Mouse (Mus musculus): ENCODE results near the gene Gpr146. TPM values are rescaled to one million over a fixed set of nuclear protein-coding genes. Genes with fewer than 3 reads are reported as not detected.

Gene Gpr146
- polyA plus RNA-seq, 1 experiment from 2014 or later, result 18.8 TPM

GRCm38 (mm10) chr5:139344021-139344686 is 33.3 kb upstream of the Gpr146 start:
- Histone ChIP-seq H3K4me3 (replicated peaks) (peak overlapping the region; percentile 89), H3K9me3 (replicated peaks) (no peaks in the 10 kb centered on the region), H3K9ac (peak overlapping the region; percentile 85), H3K4me1 (replicated peaks) (peaks cover 52% of the 10 kb centered on the region), H3K27me3 (no peaks in the 10 kb centered on the region), H3K36me3 (peaks cover 38% of the 10 kb centered on the region), H3K4me2 (peak overlapping the region; percentile 97), H3K27ac (peak overlapping the region; percentile 81)
- ATAC-seq (ENCODE audit: low read depth), result peak; percentile 72
- DNase-seq, result peak; percentile 77
- 6% methylated on average over 12 of the region's 12 CpGs for WGBS (ENCODE audit: insufficient replicate concordance)

DNA sequence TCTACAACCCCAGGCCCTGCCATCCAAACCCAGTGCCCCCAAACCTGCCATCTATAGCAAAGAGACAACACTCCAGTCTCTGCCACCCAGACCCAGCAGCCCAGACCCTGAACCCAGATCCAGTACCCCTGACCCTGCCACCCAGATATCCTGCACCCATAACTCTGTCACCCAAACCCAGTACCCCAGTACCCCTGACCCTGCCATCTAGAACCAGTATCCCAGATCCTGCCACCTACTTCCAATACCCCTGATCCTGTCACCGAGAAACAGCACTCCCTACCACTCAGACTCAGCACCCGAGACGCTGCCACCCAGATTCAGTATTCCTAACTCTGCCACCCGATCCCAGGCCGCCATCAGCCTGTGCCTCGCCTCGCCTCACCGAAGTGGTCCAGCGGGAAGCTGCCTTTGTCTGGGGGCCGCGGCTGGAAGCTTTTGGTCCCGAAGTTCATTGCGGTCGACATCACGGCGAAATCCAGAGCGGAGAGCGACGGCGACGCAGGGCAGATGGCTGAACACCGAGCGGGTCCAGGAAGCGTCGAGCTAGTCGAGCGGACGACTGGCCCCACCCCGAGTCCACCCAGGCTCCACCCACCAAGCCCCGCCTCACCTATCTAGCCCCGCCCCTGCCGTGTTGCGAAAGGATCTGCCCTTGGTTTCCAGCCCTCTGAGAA is 32.7 kb upstream of the Gpr146 start:
- no peaks in the 10 kb centered on the region for H3K9me3 ChIP-seq (replicated peaks)
- H3K4me1 ChIP-seq (replicated peaks), result peaks cover 58% of the 10 kb centered on the region
- H3K27ac ChIP-seq, result peak overlapping the region; percentile 81
- H3K4me3 ChIP-seq (replicated peaks), result peak overlapping the region; percentile 89
- H3K9ac ChIP-seq, result peak overlapping the region; percentile 85
- DNase-seq (peak; percentile 95), ATAC-seq (ENCODE audit: low read depth) (peak; percentile 86)
- H3K36me3 ChIP-seq, result peaks cover 31% of the 10 kb centered on the region
- WGBS (ENCODE audit: insufficient replicate concordance), result under 1% methylated on average over 33 of the region's 33 CpGs
- H3K4me2 ChIP-seq, result peak overlapping the region; percentile 97
- no peaks in the 10 kb centered on the region for H3K27me3 ChIP-seq

- WGBS (ENCODE audit: insufficient replicate concordance), result 9% methylated on average over 5 of the region's 5 CpGs
- H3K4me1 ChIP-seq (replicated peaks), result peaks cover 60% of the 10 kb centered on the region
- peaks cover 26% of the 10 kb centered on the region for H3K36me3 ChIP-seq
- H3K27me3 ChIP-seq, result no peaks in the 10 kb centered on the region
- ATAC-seq (ENCODE audit: low read depth) (peak; percentile 30), DNase-seq (no peak)
- peak overlapping the region; percentile 76 for H3K27ac ChIP-seq
- H3K9ac ChIP-seq, result peak overlapping the region; percentile 55
- H3K9me3 ChIP-seq (replicated peaks), result no peaks in the 10 kb centered on the region
- peak overlapping the region; percentile 89 for H3K4me3 ChIP-seq (replicated peaks)
- H3K4me2 ChIP-seq, result peak overlapping the region; percentile 97
Observed at GRCm38 (mm10) chr5:139345364-139345714, 32.2 kb upstream of the Gpr146 start.

GRCm38 (mm10) chr5:139347225-139347624 is 30.3 kb upstream of the Gpr146 start:
- no peak overlapping the region for H3K9ac ChIP-seq
- no peak overlapping the region for H3K27ac ChIP-seq
- H3K4me3 ChIP-seq (replicated peaks), result no peak overlapping the region
- ATAC-seq (ENCODE audit: low read depth), result no peak
- H3K27me3 ChIP-seq, result no peaks in the 10 kb centered on the region
- H3K36me3 ChIP-seq, result peaks cover 10% of the 10 kb centered on the region
- peaks cover 79% of the 10 kb centered on the region for H3K4me1 ChIP-seq (replicated peaks)
- H3K9me3 ChIP-seq (replicated peaks), result no peaks in the 10 kb centered on the region
- no peak overlapping the region for H3K4me2 ChIP-seq
- 54% methylated on average over 1 of the region's 1 CpGs for WGBS (ENCODE audit: insufficient replicate concordance)
- DNase-seq, result no peak

GRCm38 (mm10) chr5:139349713-139350112 is 27.8 kb upstream of the Gpr146 start:
- Histone ChIP-seq H3K4me1 (replicated peaks) (peaks cover 80% of the 10 kb centered on the region), H3K4me3 (replicated peaks) (0 out of 2 replicates have a peak overlapping the region, but pooled peaks have one; percentile 6), H3K9ac (no peak overlapping the region; the same call in 1 of the 2 replicates), H3K4me2 (peak overlapping the region; percentile 57), H3K36me3 (no peaks in the 10 kb centered on the region), H3K27me3 (no peaks in the 10 kb centered on the region), H3K9me3 (replicated peaks) (no peaks in the 10 kb centered on the region), H3K27ac (peak overlapping the region; percentile 60)
- peak; percentile 56 for ATAC-seq (ENCODE audit: low read depth)
- peak; percentile 48 for DNase-seq
- 33% methylated on average over 6 of the region's 6 CpGs for WGBS (ENCODE audit: insufficient replicate concordance)

DNA sequence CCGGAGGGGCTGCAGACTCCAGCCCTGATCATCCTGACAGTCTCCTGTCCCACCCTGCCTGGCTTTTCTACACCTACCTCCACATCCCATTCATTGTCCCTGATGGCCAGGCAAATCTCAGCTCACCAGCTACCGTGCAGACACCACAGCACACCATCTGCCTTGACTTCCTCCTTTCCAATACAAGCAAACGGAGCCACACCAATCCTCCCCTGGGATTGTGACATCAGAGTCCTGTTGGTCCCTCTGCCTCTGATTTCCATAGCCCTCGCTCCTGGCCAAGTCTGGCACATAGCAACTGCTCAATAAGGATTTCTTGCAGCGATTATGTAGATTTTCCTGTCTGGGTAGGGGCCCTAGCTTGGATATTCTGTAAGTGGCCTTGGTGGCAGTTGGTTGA is 26.4 kb upstream of the Gpr146 start, which contains the start of gene Cox19:
Gene Cox19, minus strand, starts transcription at position 285 of the 400 bp plus-strand sequence.
- ATAC-seq (ENCODE audit: low read depth) (no peak), DNase-seq (no peak)
- Histone ChIP-seq H3K4me1 (replicated peaks) (peaks cover 75% of the 10 kb centered on the region), H3K9me3 (replicated peaks) (no peaks in the 10 kb centered on the region), H3K4me3 (replicated peaks) (no peak within 1 kb of the TSS), H3K36me3 (no peaks in the 10 kb centered on the region), H3K27me3 (no peaks in the 10 kb centered on the region), H3K4me2 (peak within 1 kb of the TSS; percentile 30; the same call in 1 of the 2 replicates), H3K27ac (peak within 1 kb of the TSS; percentile 43), H3K9ac (peak within 1 kb of the TSS; percentile 39)
- WGBS (ENCODE audit: insufficient replicate concordance), result 43% methylated on average over 5 of the region's 5 CpGs

GRCm38 (mm10) chr5:139351628-139352027 is 25.9 kb upstream of the Gpr146 start:
- no peak overlapping the region for H3K4me2 ChIP-seq
- DNase-seq (no peak), ATAC-seq (ENCODE audit: low read depth) (no peak)
- no peaks in the 10 kb centered on the region for H3K27me3 ChIP-seq
- H3K27ac ChIP-seq, result peak overlapping the region; percentile 32; the same call in 1 of the 2 replicates
- peaks cover 71% of the 10 kb centered on the region for H3K4me1 ChIP-seq (replicated peaks)
- WGBS (ENCODE audit: insufficient replicate concordance), result 28% methylated on average over 8 of the region's 8 CpGs
- no peaks in the 10 kb centered on the region for H3K9me3 ChIP-seq (replicated peaks)
- H3K9ac ChIP-seq, result peak overlapping the region; percentile 5; the same call in 1 of the 2 replicates
- no peaks in the 10 kb centered on the region for H3K36me3 ChIP-seq
- H3K4me3 ChIP-seq (replicated peaks), result no peak overlapping the region

DNA sequence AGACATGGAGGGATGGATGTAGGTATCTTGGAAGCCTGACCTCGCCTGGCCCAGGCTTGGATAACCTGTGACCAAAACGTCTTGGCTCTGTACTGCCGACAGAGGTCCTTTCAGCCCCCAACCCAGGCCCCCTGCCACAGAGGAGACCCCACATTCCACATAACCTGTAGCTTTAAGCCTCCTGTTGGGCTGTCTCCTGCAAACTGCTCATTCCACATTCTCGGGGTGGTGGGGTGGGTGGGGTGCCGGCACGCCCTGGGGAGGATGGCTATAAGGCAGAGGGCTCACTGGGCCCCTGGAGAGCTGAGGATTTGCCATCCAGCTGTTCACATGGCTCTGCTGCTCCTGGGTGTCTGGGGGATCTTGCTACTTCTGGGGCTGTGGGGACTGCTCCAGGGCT is 25.2 kb upstream of the Gpr146 start, which contains the start of gene Cyp2w1:
Gene Cyp2w1, plus strand, starts transcription at position 301 of the 400 bp plus-strand sequence.
- Histone ChIP-seq H3K36me3 (no peaks in the 10 kb centered on the region), H3K4me1 (replicated peaks) (peaks cover 66% of the 10 kb centered on the region), H3K4me3 (replicated peaks) (no peak within 1 kb of the TSS), H3K27ac (peak within 1 kb of the TSS; percentile 32; the same call in 1 of the 2 replicates), H3K4me2 (peak within 1 kb of the TSS; percentile 30; the same call in 1 of the 2 replicates), H3K9ac (peak within 1 kb of the TSS; percentile 39), H3K9me3 (replicated peaks) (no peaks in the 10 kb centered on the region), H3K27me3 (no peaks in the 10 kb centered on the region)
- WGBS (ENCODE audit: insufficient replicate concordance), result 45% methylated on average over 6 of the region's 6 CpGs
- no peak for DNase-seq
- no peak for ATAC-seq (ENCODE audit: low read depth)

GRCm38 (mm10) chr5:139353496-139353895 is 24.0 kb upstream of the Gpr146 start:
- Histone ChIP-seq H3K36me3 (no peaks in the 10 kb centered on the region), H3K4me1 (replicated peaks) (peaks cover 61% of the 10 kb centered on the region), H3K27me3 (no peaks in the 10 kb centered on the region), H3K27ac (no peak overlapping the region), H3K9me3 (replicated peaks) (no peaks in the 10 kb centered on the region), H3K4me2 (no peak overlapping the region), H3K4me3 (replicated peaks) (no peak overlapping the region), H3K9ac (no peak overlapping the region)
- ATAC-seq (ENCODE audit: low read depth) (no peak), DNase-seq (peak; percentile 47)
- WGBS (ENCODE audit: insufficient replicate concordance), result 51% methylated on average over 10 of the region's 10 CpGs

- WGBS (ENCODE audit: insufficient replicate concordance), result 74% methylated on average over 11 of the region's 11 CpGs
- Histone ChIP-seq H3K9me3 (replicated peaks) (no peaks in the 10 kb centered on the region), H3K4me2 (no peak overlapping the region), H3K4me1 (replicated peaks) (peaks cover 57% of the 10 kb centered on the region), H3K4me3 (replicated peaks) (no peak overlapping the region), H3K27ac (no peak overlapping the region), H3K9ac (no peak overlapping the region), H3K36me3 (no peaks in the 10 kb centered on the region), H3K27me3 (no peaks in the 10 kb centered on the region)
- no peak for ATAC-seq (ENCODE audit: low read depth)
- no peak for DNase-seq
Observed at GRCm38 (mm10) chr5:139353946-139354345, 23.6 kb upstream of the Gpr146 start.

DNA sequence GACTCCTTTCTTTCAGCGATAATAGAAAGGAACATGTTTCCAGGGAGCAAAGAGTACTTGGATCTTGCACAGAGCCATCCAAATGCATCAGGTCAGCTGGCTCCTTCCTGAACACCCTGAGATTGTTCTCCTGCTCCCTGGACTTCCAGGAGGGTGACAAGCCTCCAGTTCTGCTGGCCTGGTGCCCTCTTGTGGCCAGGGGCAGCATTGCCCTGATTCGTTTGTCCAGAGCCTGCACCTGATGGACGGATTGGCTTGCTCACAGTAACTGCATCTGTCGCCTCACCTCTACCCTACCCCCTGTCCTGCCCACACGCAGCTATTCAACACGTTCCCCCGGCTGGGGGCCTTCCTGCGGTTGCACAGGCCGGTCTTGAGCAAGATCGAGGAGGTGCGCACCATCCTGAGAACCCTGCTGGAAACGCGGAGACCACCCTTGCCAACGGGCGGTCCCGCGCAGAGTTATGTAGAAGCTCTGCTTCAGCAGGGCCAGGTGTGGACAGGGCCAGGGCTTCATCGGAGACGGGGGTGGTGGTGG is 22.2 kb upstream of the Gpr146 start:
- DNase-seq, result peak; percentile 66
- WGBS (ENCODE audit: insufficient replicate concordance), result 32% methylated on average over 19 of the region's 19 CpGs
- no peak overlapping the region for H3K27ac ChIP-seq

More for the DNA sequence above, 22.2 kb upstream of the Gpr146 start:
- H3K36me3 ChIP-seq, result peaks cover 1% of the 10 kb centered on the region; the same call in 1 of the 2 replicates
- no peak overlapping the region for H3K4me2 ChIP-seq
- no peaks in the 10 kb centered on the region for H3K9me3 ChIP-seq (replicated peaks)
- H3K27me3 ChIP-seq, result no peaks in the 10 kb centered on the region
- no peak overlapping the region for H3K9ac ChIP-seq
- 0 out of 2 replicates have a peak, but pooled peaks have one; percentile 19 for ATAC-seq (ENCODE audit: low read depth)
- H3K4me3 ChIP-seq (replicated peaks), result no peak overlapping the region
- peaks cover 44% of the 10 kb centered on the region for H3K4me1 ChIP-seq (replicated peaks)
